ENCODE assay signal across 12 mouse cellular contexts in the genomic region with DNA sequence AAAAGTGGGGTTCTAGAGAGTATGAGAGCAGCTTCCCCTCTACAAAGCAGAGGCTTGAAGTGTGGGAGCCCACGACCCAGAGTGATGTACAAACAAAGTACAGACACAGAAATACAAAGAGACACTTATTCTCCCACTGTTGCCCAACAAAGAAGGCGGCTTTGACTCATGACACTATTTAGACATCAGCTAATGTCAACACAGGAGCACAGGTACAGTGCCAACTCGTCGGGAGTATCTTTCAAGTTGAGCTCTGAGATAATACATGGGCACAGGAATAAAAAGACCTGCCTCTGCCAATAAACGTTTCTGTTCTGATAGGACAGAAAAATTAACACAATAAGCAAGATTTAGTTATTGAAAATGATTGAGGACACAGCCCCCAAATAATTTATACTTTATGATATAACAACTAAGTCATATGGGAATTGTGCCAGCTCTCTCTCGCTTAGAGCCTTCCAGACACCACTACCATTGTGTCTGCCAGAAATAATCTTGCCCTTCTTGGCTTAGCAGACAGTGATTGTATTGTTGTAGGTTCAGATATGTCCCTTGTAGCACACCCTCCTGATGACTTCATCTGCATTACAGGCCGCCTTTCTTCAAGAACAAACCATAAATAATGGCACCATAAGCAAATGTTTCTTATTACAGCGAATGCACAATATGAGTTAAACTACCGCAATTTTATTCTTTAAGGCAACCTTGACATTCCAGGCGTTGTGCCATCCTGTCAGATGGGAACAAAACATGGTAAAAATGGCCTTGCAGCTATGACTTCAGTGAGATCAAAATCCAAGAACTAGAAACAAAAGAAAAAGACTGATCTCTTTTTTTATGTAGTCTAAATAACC.
A peak's percentile ranks its signal among the peaks of the same experiment; 100 is the strongest.
DNase-seq lines count a peak whose midpoint lies in the region; ATAC-seq lines count a peak whose summit lies in the region.
"Had no signal": no experiment of that assay in that cellular context is flagged by ENCODE, and none has a peak within 500 bp of the region (broad histone marks: within the 10 kb centered on the region; RNA-seq: fewer than 3 reads in every experiment).

No protein-coding gene starts in this region.

- 0 out of 2 replicates have a peak, but pooled peaks have one; percentile 36 for ATAC-seq in megakaryocyte-erythroid progenitor cell, adult 5-6 weeks (replicated peaks; ENCODE audit: low FRiP score, low TSS enrichment, poor library complexity, severe bottlenecking)
- ATAC-seq: inflammation-experienced regulatory T-cells, adult 6 months; liver, embryonic 12.5 days; Patski had no signal

- intact Hi-C loops in left cerebral cortex, postnatal 4 days (cut with DNase I) = no loop called here

- peak; percentile 66 to 85 for DNase-seq in adrenal gland, adult (ENCODE audit: inconsistent age in 2 of 2, low spot score in 1 of 2)
- DNase-seq in adrenal gland, postnatal 4 days (ENCODE audit: low spot score in 2 of 2) = no peak
- DNase-seq in left cerebral cortex, postnatal 4 days = peak; percentile 9
- no peak for DNase-seq in left cerebral cortex, adult 11 months (ENCODE audit: low spot score)
- peak; percentile 41 for DNase-seq in testis, postnatal 14 days (ENCODE audit: low spot score)
- DNase-seq in testis, postnatal 10 days (ENCODE audit: low spot score) = no peak
- no peak for DNase-seq in layer of hippocampus, postnatal 14 days (ENCODE audit: low spot score in 2 of 2)
- DNase-seq: lung, postnatal 4 days had no signal

Comparison
In these comparisons a context has a peak if more than half of its experiments do, and no peak if none do; other contexts are left out.
1. DNase-seq: peak in adrenal gland, adult (2 of 2), left cerebral cortex, postnatal 4 days (single experiment) and testis, postnatal 14 days (single experiment); none in adrenal gland, postnatal 4 days (0 of 2), left cerebral cortex, adult 11 months (single experiment), testis, postnatal 10 days (single experiment) and layer of hippocampus, postnatal 14 days (0 of 2).